Mouse (Mus musculus) testis, adult 2 months (tissue): ENCODE results near the gene Galnt10. TPM values are rescaled to one million over a fixed set of nuclear protein-coding genes. Genes with fewer than 3 reads are reported as not detected.
"Not testable (repeated sequence)": the region's sequence is repeated elsewhere in the genome, so short reads cannot be mapped to it uniquely, and the experiment has no call there.

Experiments used
- H3K27ac ChIP-seq: fragments of 200-500 bp; 2 replicates; pipeline ENCODE4 v1.5.1; 2012; ENCODE audit warnings: low read depth, low read length; ENCODE audit not compliant: control insufficient read depth, insufficient read depth
- H3K27me3 ChIP-seq: fragments of 200-500 bp; 2 replicates; pipeline ENCODE4 v1.6.1; 2012; ENCODE audit warnings: mild to moderate bottlenecking, low read length, moderate library complexity; ENCODE audit not compliant: control insufficient read depth, insufficient read depth
- H3K36me3 ChIP-seq: fragments of 200-500 bp; 2 replicates; pipeline ENCODE4 v1.6.1; 2012; ENCODE audit warnings: mild to moderate bottlenecking, low read length; ENCODE audit not compliant: control insufficient read depth, insufficient read depth
- H3K4me1 ChIP-seq: fragments of 200-500 bp; 2 replicates; pipeline ENCODE4 v1.6.1; 2012; ENCODE audit warnings: low read length; ENCODE audit not compliant: control insufficient read depth, insufficient read depth
- H3K4me3 ChIP-seq: fragments of 200-500 bp; 2 replicates; pipeline ENCODE4 v1.5.1; 2012; ENCODE audit warnings: low read depth, mild to moderate bottlenecking, low read length, moderate library complexity, mixed read lengths; ENCODE audit not compliant: control insufficient read depth
- CTCF ChIP-seq: fragments of 200-500 bp; IDR thresholded peaks from 2 replicates; pipeline ENCODE4 v1.5.1; 2012; ENCODE audit warnings: low read depth, mild to moderate bottlenecking, inconsistent platforms, low read length, moderate library complexity; ENCODE audit not compliant: control insufficient read depth, insufficient read depth, insufficient replicate concordance
- POLR2A ChIP-seq: fragments of 200-500 bp; IDR thresholded peaks from 2 replicates; pipeline ENCODE4 v1.6.1; 2012; ENCODE audit warnings: low read depth, mild to moderate bottlenecking, inconsistent platforms, low read length, moderate library complexity; ENCODE audit not compliant: control insufficient read depth
- polyA plus RNA-seq: library from polyadenylated mRNA; depleted of rRNA; stranded (reverse); fragments of >200 nt; gene quantifications from 2 replicates; pipeline ENCODE4 v1.2.3, GENCODE M21; 2012

Galnt10 gene
- polyA plus RNA-seq, 1 experiment, result 25.9 TPM

DNA sequence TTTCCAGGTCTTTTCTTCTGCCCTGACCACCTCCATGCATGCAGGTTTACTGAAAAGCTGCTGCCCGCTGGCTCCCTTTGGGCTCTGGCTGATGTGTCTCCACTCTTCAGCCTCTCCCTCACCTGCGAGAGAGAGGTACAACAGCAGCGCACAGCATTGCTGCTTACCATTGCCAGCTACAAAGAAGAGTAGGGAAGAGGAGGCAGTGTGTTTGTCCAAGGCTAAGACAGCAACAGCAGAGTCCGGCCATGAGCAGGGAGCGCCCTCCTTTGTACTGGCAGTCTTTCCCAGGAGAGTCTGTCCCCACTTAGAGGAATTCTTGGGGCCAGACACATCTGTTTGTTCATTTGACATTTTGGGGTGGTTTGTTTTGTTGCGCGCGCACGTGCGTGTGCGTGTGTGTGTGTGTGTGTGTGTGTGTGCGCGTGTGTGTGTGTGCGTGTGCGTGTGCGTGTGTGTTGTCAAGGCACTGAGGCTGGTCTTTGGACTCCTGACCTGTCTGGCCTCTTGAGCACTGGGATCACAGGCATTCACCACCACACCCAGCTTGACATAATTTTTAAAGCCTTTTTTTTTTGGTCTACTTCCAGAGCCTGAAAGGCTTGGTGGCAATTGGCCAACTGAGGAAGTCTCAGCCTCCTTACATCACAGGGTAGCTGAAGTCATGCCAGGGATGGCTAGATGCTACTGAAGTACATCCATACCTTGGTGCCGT, 163.9 kb downstream of the Galnt10 start:
- no peaks in the 10 kb centered on the region for H3K27me3 ChIP-seq
- no peaks in the 10 kb centered on the region for H3K4me1 ChIP-seq
- H3K36me3 ChIP-seq, result no peaks in the 10 kb centered on the region
- H3K4me3 ChIP-seq, result no peak overlapping the region
- no peak overlapping the region for H3K27ac ChIP-seq
- no peak for TF ChIP-seq CTCF
- no peak for TF ChIP-seq POLR2A

- Histone ChIP-seq H3K36me3 (no peaks in the 10 kb centered on the region), H3K27ac (no peak overlapping the region), H3K4me1 (no peaks in the 10 kb centered on the region), H3K27me3 (no peaks in the 10 kb centered on the region), H3K4me3 (no peak overlapping the region)
- no peak for TF ChIP-seq POLR2A
- no peak for TF ChIP-seq CTCF
These were observed 164.5 kb downstream of the Galnt10 start for GRCm38 (mm10) chr11:57809732-57810098.

DNA sequence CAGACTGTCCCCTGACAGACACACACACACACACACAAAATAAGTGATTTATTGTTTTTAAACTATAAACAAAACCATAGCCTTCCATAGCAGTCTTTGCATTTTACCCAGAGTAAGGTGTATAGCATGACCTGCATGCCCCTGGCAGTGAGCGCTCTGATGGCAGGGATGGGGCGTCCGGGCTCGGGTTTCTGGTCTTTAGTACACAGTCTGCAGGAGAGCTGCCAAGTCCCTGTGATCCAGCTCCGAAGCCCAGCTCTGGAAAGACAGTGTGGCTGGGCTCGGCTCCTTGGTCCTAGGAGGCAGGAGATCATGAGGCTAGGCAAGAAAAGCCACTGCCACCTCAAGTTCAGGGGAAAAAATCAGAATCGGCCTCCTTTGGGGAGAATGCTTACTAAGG, 165.8 kb downstream of the Galnt10 start:
- H3K4me1 ChIP-seq, result no peaks in the 10 kb centered on the region
- H3K4me3 ChIP-seq, result no peak overlapping the region
- H3K27ac ChIP-seq, result no peak overlapping the region
- no peaks in the 10 kb centered on the region for H3K27me3 ChIP-seq
- no peaks in the 10 kb centered on the region for H3K36me3 ChIP-seq
- TF ChIP-seq CTCF (no peak), POLR2A (no peak)

GRCm38 (mm10) chr11:57812212-57812611, 167.0 kb downstream of the Galnt10 start:
- no peak overlapping the region for H3K4me3 ChIP-seq
- no peaks in the 10 kb centered on the region for H3K4me1 ChIP-seq
- no peaks in the 10 kb centered on the region for H3K27me3 ChIP-seq
- TF ChIP-seq CTCF, result no peak
- TF ChIP-seq POLR2A, result no peak
- H3K36me3 ChIP-seq, result no peaks in the 10 kb centered on the region
- H3K27ac ChIP-seq, result no peak overlapping the region

DNA sequence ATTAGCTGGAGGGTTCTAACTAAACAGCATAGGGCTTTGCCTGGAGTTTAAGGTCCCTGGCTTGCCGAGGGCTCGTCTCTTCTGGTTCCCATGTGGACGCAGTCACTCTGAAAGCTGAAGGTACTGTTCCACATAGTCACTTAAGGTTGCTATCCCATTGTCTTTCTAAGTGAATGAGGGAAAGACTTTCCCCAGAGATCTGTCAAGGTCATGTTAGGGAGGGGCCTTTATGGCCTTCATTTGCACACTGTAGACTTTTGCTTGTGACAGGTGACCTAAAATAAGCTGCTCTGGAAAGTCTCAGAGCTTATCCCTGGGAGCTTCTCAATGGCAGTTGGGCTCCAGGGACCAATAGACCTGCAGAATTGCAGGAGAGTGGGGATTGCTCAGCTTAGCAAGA, 168.4 kb downstream of the Galnt10 start:
- no peak for TF ChIP-seq CTCF
- TF ChIP-seq POLR2A, result no peak
- H3K27ac ChIP-seq, result no peak overlapping the region
- no peak overlapping the region for H3K4me3 ChIP-seq
- H3K27me3 ChIP-seq, result no peaks in the 10 kb centered on the region
- no peaks in the 10 kb centered on the region for H3K4me1 ChIP-seq
- no peaks in the 10 kb centered on the region for H3K36me3 ChIP-seq

- no peak overlapping the region for H3K27ac ChIP-seq
- H3K4me1 ChIP-seq, result no peaks in the 10 kb centered on the region
- no peak for TF ChIP-seq POLR2A
- peak; percentile 31; the same call in 1 of the 2 replicates for TF ChIP-seq CTCF
- H3K4me3 ChIP-seq, result no peak overlapping the region
- H3K36me3 ChIP-seq, result no peaks in the 10 kb centered on the region
- no peaks in the 10 kb centered on the region for H3K27me3 ChIP-seq
These were observed 172.9 kb downstream of the Galnt10 start for GRCm38 (mm10) chr11:57818189-57818588.

DNA sequence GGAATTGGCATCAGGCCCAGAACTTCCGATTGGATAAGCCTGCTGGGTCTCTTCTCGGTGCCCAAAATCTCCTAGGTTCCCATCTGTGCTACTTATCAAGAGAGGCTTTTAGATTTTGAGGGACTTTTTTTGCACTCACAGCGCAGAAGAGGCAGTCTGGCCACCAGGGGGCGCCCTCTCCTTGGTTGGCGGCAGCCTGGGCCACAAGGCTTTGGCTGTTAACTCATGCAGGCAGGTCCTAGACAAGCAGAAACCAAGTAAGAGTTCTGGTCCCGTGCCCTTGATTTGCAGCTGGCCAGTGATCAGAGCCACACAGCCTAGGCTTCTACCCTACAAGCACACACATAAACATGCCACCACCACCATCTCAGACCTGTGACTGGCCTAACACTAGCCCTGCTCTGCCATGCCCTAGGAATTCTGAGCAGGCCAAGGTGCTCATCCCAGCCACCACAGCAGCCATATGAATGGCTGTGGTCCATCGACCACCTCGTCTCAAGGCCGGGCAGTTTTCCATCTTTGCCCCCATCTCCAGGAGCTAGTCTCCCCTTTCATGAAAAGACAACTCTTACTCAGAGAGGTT, 174.8 kb downstream of the Galnt10 start:
- no peak for TF ChIP-seq POLR2A
- TF ChIP-seq CTCF, result peak; percentile 86
- Histone ChIP-seq H3K36me3 (no peaks in the 10 kb centered on the region), H3K27me3 (no peaks in the 10 kb centered on the region), H3K4me3 (no peak overlapping the region), H3K27ac (no peak overlapping the region), H3K4me1 (peaks cover 2% of the 10 kb centered on the region)

- H3K36me3 ChIP-seq, H3K27me3 ChIP-seq, H3K27ac ChIP-seq, H3K4me3 ChIP-seq: not testable (repeated sequence)
- peaks cover 15% of the 10 kb centered on the region for H3K4me1 ChIP-seq
These were observed 177.9 kb downstream of the Galnt10 start for GRCm38 (mm10) chr11:57823159-57823558.
